Mouse (Mus musculus) heart, postnatal 25 days (tissue): ENCODE measurements at regions not wholly inside any gene's neighbourhood (a gene's known extent, or its start where the extent isn't known, plus 50 kb on each side); places are given as distances from the start of the nearest gene placed in this dataset.
A peak's percentile ranks its signal among the peaks of the same experiment; 100 is the strongest.
"Not testable (repeated sequence)": the region's sequence is repeated elsewhere in the genome, so short reads cannot be mapped to it uniquely, and the experiment has no call there.

Experiments used
- DNase-seq: peaks from one replicate; pipeline ENCODE4 v3.0.0; 2022; ENCODE audit warnings: low spot score
- intact Hi-C: fragments of 180-260 bp; cut with DNase I; formaldehyde crosslinking; loops from one replicate; pipeline ENCODE4 v1.15.1; 2025

DNA sequence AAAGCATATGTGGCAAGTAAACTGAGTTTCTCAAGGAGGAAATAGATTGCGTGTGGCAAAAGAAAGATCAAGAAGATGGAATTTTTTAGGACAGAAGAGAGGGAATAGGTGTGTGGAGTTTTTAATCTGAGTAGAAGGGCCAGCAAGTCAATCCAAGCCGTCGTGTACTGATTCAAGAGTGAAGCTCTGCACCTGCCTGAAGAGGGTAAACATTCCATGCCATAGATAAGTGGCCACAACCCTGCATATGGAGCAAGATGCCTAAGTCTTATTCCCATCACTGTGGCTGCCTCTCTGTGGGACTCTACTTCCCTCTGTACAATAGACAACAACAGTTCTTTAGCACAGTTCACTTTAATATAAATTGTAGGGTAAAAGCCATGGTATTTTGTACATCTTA, 443.4 kb downstream of the Tns1 start:
- no peak for DNase-seq
- intact Hi-C loops = no loop called here

DNA sequence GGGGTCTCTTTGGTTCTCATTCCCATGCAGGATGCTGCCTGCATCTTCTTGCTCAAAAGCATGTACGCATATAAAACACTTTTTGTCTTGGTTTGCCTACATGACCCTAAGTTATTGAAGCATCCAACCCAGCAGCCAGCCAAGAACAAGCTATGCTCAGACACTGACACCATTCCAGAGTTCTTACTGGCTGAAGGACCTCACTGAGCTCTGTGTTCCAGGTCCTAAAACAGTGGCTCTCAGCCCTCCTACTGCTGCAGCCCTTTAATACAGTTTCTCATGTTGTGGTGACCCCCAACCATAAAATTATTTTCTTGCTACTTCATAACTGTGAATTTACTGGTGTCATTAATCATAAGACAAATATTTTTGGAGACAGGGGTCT, 450.4 kb downstream of the Tns1 start:
- DNase-seq = no peak
- intact Hi-C loops = loop anchor here (5.0 kb wide), 1 partner anchor 43 kb away; no protein-coding TSS in a partner anchor

GRCm38 (mm10) chr1:73673191-73673850, 450.9 kb downstream of the Tns1 start:
- DNase-seq = no peak
- intact Hi-C loops = loop anchor here (5.0 kb wide), 1 partner anchor 44 kb away; no protein-coding TSS in a partner anchor

GRCm38 (mm10) chr1:73672239-73672638, 452.0 kb downstream of the Tns1 start:
- intact Hi-C loops = loop anchor here (5.0 kb wide), 1 partner anchor 45 kb away; no protein-coding TSS in a partner anchor
- DNase-seq = peak; percentile 43

DNA sequence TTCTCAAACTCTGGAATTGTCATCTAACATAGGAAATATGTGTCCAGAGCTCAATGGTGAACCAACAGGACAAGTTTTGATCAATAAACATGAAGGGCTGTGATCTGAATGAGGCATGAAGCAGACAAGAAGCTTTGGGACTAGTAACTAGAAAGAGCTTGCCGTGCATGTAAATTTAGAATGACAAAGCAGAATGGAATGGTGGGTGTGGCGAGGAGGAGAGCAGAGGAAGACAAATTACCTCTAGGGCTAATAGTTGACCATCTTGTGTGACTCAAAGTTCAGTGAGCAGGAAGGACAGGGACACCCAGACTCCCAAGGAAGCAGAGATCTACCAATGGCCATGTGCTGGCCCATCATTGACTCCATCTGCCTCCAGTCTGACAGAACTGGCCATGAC, 455.6 kb downstream of the Tns1 start:
- no peak for DNase-seq
- intact Hi-C loops = no loop called here

DNA sequence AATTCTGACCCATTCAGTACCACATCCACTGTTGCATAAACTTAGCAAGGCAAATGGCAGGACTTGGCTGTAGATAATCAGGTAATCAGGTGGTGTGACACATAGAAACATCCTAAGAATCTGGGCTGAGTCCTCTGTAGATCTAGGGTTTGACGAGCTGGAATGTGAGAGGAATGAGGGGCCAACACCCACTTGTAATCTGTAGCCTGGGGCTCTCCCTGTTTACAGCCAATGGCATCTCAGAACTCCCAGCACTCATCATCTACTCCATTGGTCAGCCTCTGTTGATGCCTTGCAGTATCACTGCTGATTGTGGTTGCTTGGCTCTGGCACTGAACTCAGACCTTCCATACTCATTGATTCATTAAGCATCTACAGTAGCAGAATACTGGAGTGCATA, 460.7 kb downstream of the Tns1 start:
- intact Hi-C loops = no loop called here

DNA sequence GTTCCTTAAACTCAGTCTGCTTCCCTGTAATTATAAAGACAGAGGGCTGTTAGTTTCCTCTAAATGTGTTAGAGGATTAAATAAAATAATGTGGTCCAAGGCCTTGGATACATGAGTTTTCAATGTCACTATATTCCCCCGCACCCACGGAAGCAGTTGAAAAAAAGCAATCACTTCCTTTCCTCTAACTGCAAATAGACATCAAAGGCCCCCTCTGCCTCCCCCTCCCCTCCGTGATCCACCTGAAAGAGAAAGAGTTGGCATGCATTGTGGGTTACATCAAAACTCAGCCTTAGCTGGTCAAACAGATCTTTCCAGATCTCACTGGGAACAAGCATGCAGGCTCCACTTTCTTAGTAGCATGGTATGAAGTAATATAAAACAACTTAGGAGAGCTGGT, 479.2 kb downstream of the Tns1 start:
- no peak for DNase-seq
- intact Hi-C loops = no loop called here

More for the DNA sequence above, 460.7 kb downstream of the Tns1 start:
- DNase-seq = no peak

- peak; percentile 23 for DNase-seq
- intact Hi-C loops = no loop called here
These were observed 479.9 kb downstream of the Tns1 start for GRCm38 (mm10) chr1:73644394-73644793.

DNA sequence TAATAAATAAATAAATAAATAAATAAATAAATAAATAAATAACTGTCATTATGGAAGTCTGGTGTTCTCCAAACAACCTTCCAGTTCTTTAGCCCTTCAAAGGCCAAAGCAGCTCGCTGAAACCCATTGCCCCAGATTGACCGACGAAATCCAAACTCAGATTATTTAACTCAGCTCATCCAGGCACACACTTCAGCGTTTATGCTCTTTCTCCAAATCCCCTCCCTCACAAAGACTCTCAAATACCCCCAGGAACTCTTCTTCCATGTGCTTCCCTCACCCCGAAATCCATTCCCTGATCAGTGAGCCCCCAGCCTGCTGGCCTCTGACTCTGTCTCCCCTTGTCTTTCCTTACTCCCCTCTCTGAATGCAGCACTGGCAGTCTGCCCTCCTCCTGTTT, 480.8 kb downstream of the Tns1 start:
- intact Hi-C loops = no loop called here
- DNase-seq = no peak

- DNase-seq = no peak
- intact Hi-C loops = no loop called here
These were observed 481.5 kb downstream of the Tns1 start for GRCm38 (mm10) chr1:73642691-73643109.

DNA sequence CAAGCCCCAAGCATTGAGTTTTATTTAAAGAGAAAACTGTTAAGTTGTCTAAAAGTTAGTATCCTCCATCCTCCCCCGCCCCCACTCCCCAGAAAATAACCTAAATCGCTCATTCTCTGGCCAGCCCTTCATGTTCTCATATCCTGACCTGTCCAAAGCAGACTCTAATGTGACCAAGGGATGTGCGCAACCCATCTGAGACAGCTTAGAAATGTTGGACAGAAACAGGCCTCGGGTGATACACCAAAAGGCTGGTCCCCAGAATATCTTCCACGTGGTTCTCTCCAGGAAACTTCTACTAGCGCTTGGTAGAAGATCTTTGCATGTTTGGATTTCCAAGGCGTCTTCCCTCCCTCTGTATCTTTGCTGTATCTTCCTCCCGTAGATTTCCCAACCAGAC, 482.8 kb downstream of the Tns1 start:
- intact Hi-C loops = no loop called here

GRCm38 (mm10) chr1:73640726-73641451, 483.4 kb downstream of the Tns1 start:
- no peak for DNase-seq
- intact Hi-C loops = no loop called here

More for the DNA sequence above, 482.8 kb downstream of the Tns1 start:
- no peak for DNase-seq

GRCm38 (mm10) chr1:73635709-73636108, 488.5 kb downstream of the Tns1 start:
- intact Hi-C loops = no loop called here
- DNase-seq = peak; percentile 4

DNA sequence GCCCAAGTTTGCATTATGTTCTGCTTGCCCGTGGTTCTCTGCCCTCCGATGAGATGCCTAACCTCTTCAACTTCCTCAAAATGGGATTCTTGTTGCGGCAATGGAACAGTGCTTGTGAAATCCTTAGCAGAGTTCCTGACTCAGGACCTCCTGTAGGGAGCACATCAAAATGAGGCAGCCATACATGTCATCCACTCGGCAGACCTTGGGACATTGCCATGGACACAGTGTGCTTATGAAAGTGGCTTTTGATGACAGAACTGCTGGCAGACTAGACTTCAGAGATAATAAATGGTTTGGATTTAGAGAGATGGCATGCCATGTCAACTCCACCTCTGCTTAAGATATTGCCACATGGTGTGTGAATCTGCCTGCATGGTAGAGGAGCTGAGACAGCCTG, 489.4 kb downstream of the Tns1 start:
- intact Hi-C loops = no loop called here

DNA sequence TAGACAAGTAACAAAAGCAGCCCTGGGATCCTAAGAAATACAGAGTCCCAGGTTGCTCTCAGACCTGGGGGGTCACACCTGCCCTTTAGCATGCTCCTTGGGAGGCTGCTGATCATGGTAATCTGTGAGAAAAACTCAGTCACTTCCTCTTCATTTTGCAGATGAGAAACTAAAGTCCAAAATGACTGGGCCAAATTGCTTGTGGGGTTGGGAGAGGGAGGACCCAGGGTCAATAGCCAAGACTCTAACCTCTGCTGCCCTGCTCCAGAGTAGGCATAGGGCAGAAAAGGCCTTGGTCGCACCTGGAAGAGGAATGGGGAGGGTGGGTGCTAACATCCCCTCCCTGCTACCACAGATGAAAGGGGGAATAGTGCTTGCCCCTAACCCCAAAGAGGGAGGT, 491.2 kb downstream of the Tns1 start:
- no peak for DNase-seq
- intact Hi-C loops = no loop called here

More for the DNA sequence above, 489.4 kb downstream of the Tns1 start:
- DNase-seq = no peak

GRCm38 (mm10) chr1:73630363-73630762, 493.9 kb downstream of the Tns1 start:
- intact Hi-C loops = no loop called here
- DNase-seq = no peak

DNA sequence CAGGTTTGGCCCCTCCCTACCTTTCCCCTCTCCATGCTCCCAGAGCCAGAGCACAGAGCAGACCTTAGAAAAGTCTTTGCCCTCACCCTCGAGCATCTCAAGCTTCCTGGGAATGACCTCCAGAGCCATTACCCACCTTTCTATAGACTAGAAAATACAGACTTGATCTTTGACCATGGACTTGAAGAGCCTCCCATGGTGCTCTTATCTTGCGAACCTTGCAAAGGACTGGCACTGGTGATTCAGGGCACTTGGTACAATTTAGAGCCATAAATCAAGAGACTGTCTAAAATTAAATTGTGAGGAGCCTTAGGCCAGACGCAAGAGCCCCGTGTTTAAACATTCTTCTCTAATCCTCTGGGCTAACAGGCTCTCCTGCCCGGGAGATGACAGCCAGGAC, 498.9 kb downstream of the Tns1 start:
- intact Hi-C loops = no loop called here
- no peak for DNase-seq

GRCm38 (mm10) chr1:73621121-73621520, 503.1 kb downstream of the Tns1 start:
- intact Hi-C loops = loop anchor here (2.0 kb wide), 1 partner anchor 754 kb away; no protein-coding TSS in a partner anchor
- DNase-seq = not testable (repeated sequence)

- intact Hi-C loops = loop anchor here (1.0 to 10.0 kb wide), 3 partner anchors 208 to 904 kb away; partner anchors contain the start of gene Rpl37a
- DNase-seq = no peak
These were observed 505.6 kb downstream of the Tns1 start for GRCm38 (mm10) chr1:73618551-73619170.

GRCm38 (mm10) chr1:73593653-73594385, 530.4 kb downstream of the Tns1 start:
- intact Hi-C loops = no loop called here
- DNase-seq = no peak
